Mouse (Mus musculus): ENCODE results near the gene Nol12. TPM values are rescaled to one million over a fixed set of nuclear protein-coding genes. Genes with fewer than 3 reads are reported as not detected.

Gene Nol12
- polyA plus RNA-seq (2012; ENCODE audit: low replicate concordance): 13.2 and 25.0 TPM in 2 replicates

DNA sequence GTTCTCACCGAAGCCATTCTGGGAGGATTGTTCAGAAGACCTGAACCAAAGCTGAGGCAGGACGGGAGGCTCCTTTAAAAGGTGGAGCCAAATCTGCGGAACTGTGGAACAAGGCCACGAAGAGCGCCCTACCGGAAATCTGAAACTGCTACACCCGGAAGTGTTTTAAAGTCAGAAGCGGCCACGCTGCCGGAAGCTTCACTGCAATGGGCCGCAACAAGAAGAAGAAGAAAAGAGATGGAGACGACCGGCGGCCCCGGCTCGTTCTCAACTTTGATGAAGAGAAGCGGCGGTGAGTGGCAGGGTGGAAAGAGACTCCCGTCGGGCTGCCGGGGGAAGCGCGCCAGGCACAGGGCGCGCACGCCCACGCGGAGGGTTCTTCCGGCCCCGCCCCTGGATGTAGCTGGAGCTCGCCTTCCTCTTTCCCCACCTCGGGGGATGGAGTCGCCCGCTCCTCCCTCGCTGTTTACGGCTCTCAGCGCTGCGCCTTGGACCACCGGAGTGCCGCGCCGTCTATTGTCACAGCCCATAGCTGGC is at the start of gene Nol12:
Nol12 (plus strand) TSS at position 150 of the 537 bp plus-strand sequence.

GRCm38 (mm10) chr15:78899409-78899739 is 35.4 kb upstream of the Nol12 start, which contains the start of gene Gm49510:
Gene Gm49510, plus strand, starts transcription at chr15:78899667.

GRCm38 (mm10) chr15:78899740-78900584 is 34.8 kb upstream of the Nol12 start, which contains the start of gene Sh3bp1:
Gene Sh3bp1, plus strand, starts transcription at chr15:78899768.

GRCm38 (mm10) chr15:78913632-78914090 is 21.1 kb upstream of the Nol12 start, which contains the start of gene Pdxp:
Gene Pdxp, plus strand, starts transcription at chr15:78913919.

GRCm38 (mm10) chr15:78926021-78926919 is 8.5 kb upstream of the Nol12 start, which contains the start of gene Lgals1:
Gene Lgals1, plus strand, starts transcription at chr15:78926725.

GRCm38 (mm10) chr15:78947657-78948056 is 12.9 kb downstream of the Nol12 start, which contains the start of gene Triobp:
Gene Triobp, plus strand, starts transcription at chr15:78947724.

Other genes with a start within 250 kb of the Nol12 start
- 0.01 TPM in 1 of 2 replicates, not detected in the other for gene Elfn2, start 216.2 kb upstream of the Nol12 start, polyA plus RNA-seq (2012; ENCODE audit: low replicate concordance)
- gene Mfng, start 161.5 kb upstream of the Nol12 start, polyA plus RNA-seq (2012; ENCODE audit: low replicate concordance): 95.0 and 108 TPM in 2 replicates
- gene Card10, start 131.9 kb upstream of the Nol12 start, polyA plus RNA-seq (2012; ENCODE audit: low replicate concordance): 2.7 and 19.9 TPM in 2 replicates
- gene Cdc42ep1, start 92.3 kb upstream of the Nol12 start, polyA plus RNA-seq (2012; ENCODE audit: low replicate concordance): 0.22 and 2.4 TPM in 2 replicates
- not detected in 2 replicates for gene Lgals2, start 79.4 kb upstream of the Nol12 start, polyA plus RNA-seq (2012; ENCODE audit: low replicate concordance)
- 142 and 325 TPM in 2 replicates for gene Gga1, start 57.7 kb upstream of the Nol12 start, polyA plus RNA-seq (2012; ENCODE audit: low replicate concordance)
- gene Gm49510, start 35.3 kb upstream of the Nol12 start, polyA plus RNA-seq (2012; ENCODE audit: low replicate concordance): 3.0 and 4.4 TPM in 2 replicates
- 582 and 2,232 TPM in 2 replicates for gene Sh3bp1, start 35.2 kb upstream of the Nol12 start, polyA plus RNA-seq (2012; ENCODE audit: low replicate concordance)
- gene Pdxp, start 21.0 kb upstream of the Nol12 start, polyA plus RNA-seq (2012; ENCODE audit: low replicate concordance): 12.5 and 16.3 TPM in 2 replicates
- gene Lgals1, start 8.2 kb upstream of the Nol12 start, polyA plus RNA-seq (2012; ENCODE audit: low replicate concordance): 53.3 and 226 TPM in 2 replicates
- 97.8 and 205 TPM in 2 replicates for gene Triobp, start 12.8 kb downstream of the Nol12 start, polyA plus RNA-seq (2012; ENCODE audit: low replicate concordance)
- 34.8 and 92.6 TPM in 2 replicates for gene H1f0, start 93.5 kb downstream of the Nol12 start, polyA plus RNA-seq (2012; ENCODE audit: low replicate concordance)
- gene Galr3, start 107.0 kb downstream of the Nol12 start, polyA plus RNA-seq (2012; ENCODE audit: low replicate concordance): 0.31 and 1.8 TPM in 2 replicates
- gene Ankrd54, start 128.0 kb downstream of the Nol12 start, polyA plus RNA-seq (2012; ENCODE audit: low replicate concordance): 26.8 and 56.0 TPM in 2 replicates
- gene Eif3l, start 140.2 kb downstream of the Nol12 start, polyA plus RNA-seq (2012; ENCODE audit: low replicate concordance): 8.5 and 20.0 TPM in 2 replicates
- 58.3 and 190 TPM in 2 replicates for gene Micall1, start 174.0 kb downstream of the Nol12 start, polyA plus RNA-seq (2012; ENCODE audit: low replicate concordance)
- gene Polr2f, start 206.1 kb downstream of the Nol12 start, polyA plus RNA-seq (2012; ENCODE audit: low replicate concordance): 43.4 and 99.7 TPM in 2 replicates
- gene 1700088E04Rik, start 206.3 kb downstream of the Nol12 start, polyA plus RNA-seq (2012; ENCODE audit: low replicate concordance): not detected in 2 replicates
- gene Sox10, start 230.3 kb downstream of the Nol12 start, polyA plus RNA-seq (2012; ENCODE audit: low replicate concordance): 0.09 TPM in 1 of 2 replicates, not detected in the other

Measured in hematopoietic multipotent progenitor cell, adult 10-12 weeks (in vitro differentiated cells).